Mouse (Mus musculus) regulatory T cell (primary cell): ENCODE measurements around the gene Siah1a.

ENCODE experiments used
- in situ Hi-C: fragments of 300-600 bp; cut with MboI, MseI; formaldehyde crosslinking; loops from one replicate; pipeline ENCODE4 v1.15.1; 2025; ENCODE audit warnings: high pct_unique_total_duplicates

Siah1a gene

GRCm38 (mm10) chr8:86706756-86707155 is 39.0 kb downstream of the Siah1a start:
- in situ Hi-C loops, result loop anchor here (5.0 to 10.0 kb wide), 3 partner anchors 34 to 82 kb away; partner anchors contain the start of genes Gm10638, Lonp2 and Siah1a

- in situ Hi-C loops, result loop anchor here (5.0 to 10.0 kb wide), 3 partner anchors 33 to 81 kb away; partner anchors contain the start of genes Gm10638, Lonp2 and Siah1a
Measured at GRCm38 (mm10) chr8:86705317-86705716, 40.4 kb downstream of the Siah1a start.

- in situ Hi-C loops, result loop anchor here (10.0 kb wide), 1 partner anchor 78 kb away; the partner anchor contains the start of gene Lonp2
Measured at GRCm38 (mm10) chr8:86702453-86702852, 43.3 kb downstream of the Siah1a start.

- in situ Hi-C loops, result no loop called here
Measured at GRCm38 (mm10) chr8:86699471-86699870, 46.3 kb downstream of the Siah1a start.

GRCm38 (mm10) chr8:86698811-86699421 is 46.8 kb downstream of the Siah1a start:
- in situ Hi-C loops, result no loop called here

- in situ Hi-C loops, result no loop called here
Measured at GRCm38 (mm10) chr8:86695703-86696102, 50.0 kb downstream of the Siah1a start.

GRCm38 (mm10) chr8:86694011-86694410 is 51.7 kb downstream of the Siah1a start:
- in situ Hi-C loops, result no loop called here

- in situ Hi-C loops, result no loop called here
Measured at GRCm38 (mm10) chr8:86692107-86692506, 53.6 kb downstream of the Siah1a start.

- in situ Hi-C loops, result no loop called here
Measured at GRCm38 (mm10) chr8:86686629-86687028, 59.1 kb downstream of the Siah1a start.
